Mouse (Mus musculus) embryonic facial prominence, embryonic 12.5 days (tissue): ENCODE data around the gene Tmem259. TPM values are rescaled to one million over a fixed set of nuclear protein-coding genes. Genes with fewer than 3 reads are reported as not detected.

Experiments used
- ATAC-seq: fragments of 200-750 bp; cut with Nextera tagmentation; 2 replicates; pipeline ENCODE4 v1.8.0; 2017; ENCODE audit not compliant: insufficient number of reproducible peaks, insufficient read depth, low FRiP score, low TSS enrichment
- H3K27ac ChIP-seq: fragments of 300-500 bp; sonication (generic); 2 replicates; pipeline ENCODE4 v1.5.1; 2016; ENCODE audit warnings: mild to moderate bottlenecking
- H3K27me3 ChIP-seq: fragments of 300-500 bp; sonication (generic); 2 replicates; pipeline ENCODE4 v1.6.1; 2016; ENCODE audit warnings: mild to moderate bottlenecking, moderate library complexity
- H3K36me3 ChIP-seq: fragments of 300-500 bp; sonication (generic); 2 replicates; pipeline ENCODE4 v1.6.1; 2016; ENCODE audit warnings: mild to moderate bottlenecking
- H3K4me1 ChIP-seq: fragments of 300-500 bp; sonication (generic); 2 replicates; pipeline ENCODE4 v1.6.1; 2016
- H3K4me2 ChIP-seq: fragments of 300-500 bp; sonication (generic); replicated peaks from 2 replicates; pipeline ENCODE4 v1.6.1; 2016; ENCODE audit warnings: mild to moderate bottlenecking, moderate library complexity
- H3K4me3 ChIP-seq: fragments of 300-500 bp; sonication (generic); 2 replicates; pipeline ENCODE4 v1.5.1; 2016; ENCODE audit warnings: mild to moderate bottlenecking
- H3K9ac ChIP-seq: fragments of 300-500 bp; sonication (generic); 2 replicates; pipeline ENCODE4 v1.6.1; 2016; ENCODE audit warnings: mild to moderate bottlenecking, moderate library complexity
- H3K9me3 ChIP-seq: fragments of 300-500 bp; sonication (generic); 2 replicates; pipeline ENCODE4 v1.6.1; 2016; ENCODE audit warnings: mild to moderate bottlenecking, moderate library complexity
- WGBS: fragments of 180-500 bp; shearing (Covaris S2); methylation state at CpG from one replicate; pipeline ENCODE4 v1.1.7; 2016; 5-methylcytosine and 5-hydroxymethylcytosine counted together
- polyA plus RNA-seq: library from polyadenylated mRNA; unstranded; fragments of >200 nt; fragmentation: Nextera tagmentation; extraction: Ambion mirVana; gene quantifications from 2 replicates; pipeline ENCODE4 v1.2.1, GENCODE M21; 2016

The Tmem259 gene
- polyA plus RNA-seq, 1 experiment from 2014 or later, result 24.3 TPM

GRCm38 (mm10) chr10:80022806-80023205, 38.7 kb upstream of the Tmem259 start:
- no peak overlapping the region for H3K4me3 ChIP-seq
- H3K4me2 ChIP-seq, result no peak overlapping the region
- peaks cover 19% of the 10 kb centered on the region for H3K4me1 ChIP-seq
- H3K9ac ChIP-seq, result no peak overlapping the region
- no peaks in the 10 kb centered on the region for H3K9me3 ChIP-seq
- H3K27me3 ChIP-seq, result peaks cover 9% of the 10 kb centered on the region
- H3K36me3 ChIP-seq, result no peaks in the 10 kb centered on the region
- WGBS, result 98% methylated on average over 8 of the region's 8 CpGs
- no peak for ATAC-seq
- no peak overlapping the region for H3K27ac ChIP-seq

GRCm38 (mm10) chr10:80022164-80022563, 38.0 kb upstream of the Tmem259 start:
- no peak overlapping the region for H3K27ac ChIP-seq
- 87% methylated on average over 12 of the region's 12 CpGs for WGBS
- no peak overlapping the region for H3K9ac ChIP-seq
- H3K9me3 ChIP-seq, result no peaks in the 10 kb centered on the region
- ATAC-seq, result no peak
- H3K4me3 ChIP-seq, result no peak overlapping the region
- peaks cover 11% of the 10 kb centered on the region for H3K27me3 ChIP-seq
- H3K36me3 ChIP-seq, result no peaks in the 10 kb centered on the region
- H3K4me1 ChIP-seq, result peaks cover 19% of the 10 kb centered on the region
- no peak overlapping the region for H3K4me2 ChIP-seq

GRCm38 (mm10) chr10:80021320-80021641, 37.2 kb upstream of the Tmem259 start:
- ATAC-seq, result no peak
- Histone ChIP-seq H3K4me1 (peaks cover 19% of the 10 kb centered on the region), H3K36me3 (no peaks in the 10 kb centered on the region), H3K9ac (no peak overlapping the region), H3K4me2 (no peak overlapping the region), H3K4me3 (no peak overlapping the region), H3K9me3 (no peaks in the 10 kb centered on the region), H3K27me3 (peaks cover 18% of the 10 kb centered on the region), H3K27ac (no peak overlapping the region)
- WGBS, result 90% methylated on average over 13 of the region's 13 CpGs

- Histone ChIP-seq H3K27ac (no peak overlapping the region), H3K4me2 (peak overlapping the region; percentile 28; the same call in 1 of the 2 replicates), H3K9me3 (no peaks in the 10 kb centered on the region), H3K36me3 (no peaks in the 10 kb centered on the region), H3K4me1 (peaks cover 19% of the 10 kb centered on the region), H3K27me3 (peaks cover 23% of the 10 kb centered on the region), H3K9ac (no peak overlapping the region), H3K4me3 (0 out of 2 replicates have a peak overlapping the region, but pooled peaks have one; percentile 8)
- WGBS, result 84% methylated on average over 18 of the region's 18 CpGs
- ATAC-seq, result no peak
Measured at GRCm38 (mm10) chr10:80020603-80021319, 36.6 kb upstream of the Tmem259 start.

GRCm38 (mm10) chr10:80020191-80020590, 36.1 kb upstream of the Tmem259 start:
- Histone ChIP-seq H3K4me2 (peak overlapping the region; percentile 28), H3K27ac (no peak overlapping the region), H3K4me3 (peak overlapping the region; percentile 8), H3K36me3 (no peaks in the 10 kb centered on the region), H3K9me3 (no peaks in the 10 kb centered on the region), H3K9ac (peak overlapping the region; percentile 15), H3K4me1 (peaks cover 19% of the 10 kb centered on the region), H3K27me3 (peaks cover 29% of the 10 kb centered on the region)
- no peak for ATAC-seq
- 20% methylated on average over 11 of the region's 11 CpGs for WGBS

- H3K27me3 ChIP-seq, result peaks cover 35% of the 10 kb centered on the region
- 6% methylated on average over 20 of the region's 20 CpGs for WGBS
- H3K4me1 ChIP-seq, result peaks cover 19% of the 10 kb centered on the region
- H3K9me3 ChIP-seq, result no peaks in the 10 kb centered on the region
- peak overlapping the region; percentile 8 for H3K4me3 ChIP-seq
- ATAC-seq, result peak; percentile 45
- peak overlapping the region; percentile 28 for H3K4me2 ChIP-seq
- peak overlapping the region; percentile 15 for H3K9ac ChIP-seq
- no peaks in the 10 kb centered on the region for H3K36me3 ChIP-seq
- no peak overlapping the region for H3K27ac ChIP-seq
Measured at GRCm38 (mm10) chr10:80019471-80020131, 35.5 kb upstream of the Tmem259 start.

- H3K27me3 ChIP-seq, result peaks cover 43% of the 10 kb centered on the region
- H3K9ac ChIP-seq, result peak overlapping the region; percentile 17; the same call in 1 of the 2 replicates
- 6% methylated on average over 10 of the region's 15 CpGs for WGBS
- H3K4me3 ChIP-seq, result no peak overlapping the region
- H3K36me3 ChIP-seq, result no peaks in the 10 kb centered on the region
- peak overlapping the region; percentile 28 for H3K4me2 ChIP-seq
- H3K4me1 ChIP-seq, result peaks cover 19% of the 10 kb centered on the region
- 0 out of 2 replicates have a peak, but pooled peaks have one; percentile 8 for ATAC-seq
- H3K9me3 ChIP-seq, result no peaks in the 10 kb centered on the region
- no peak overlapping the region for H3K27ac ChIP-seq
Measured at GRCm38 (mm10) chr10:80018739-80019297, 34.7 kb upstream of the Tmem259 start.

- Histone ChIP-seq H3K4me1 (peaks cover 19% of the 10 kb centered on the region), H3K4me2 (no peak overlapping the region), H3K9me3 (no peaks in the 10 kb centered on the region), H3K27me3 (peaks cover 53% of the 10 kb centered on the region), H3K9ac (no peak overlapping the region), H3K36me3 (no peaks in the 10 kb centered on the region), H3K27ac (no peak overlapping the region), H3K4me3 (no peak overlapping the region)
- ATAC-seq, result no peak
- WGBS, result 83% methylated on average over 14 of the region's 14 CpGs
Measured at GRCm38 (mm10) chr10:80017771-80018170, 33.6 kb upstream of the Tmem259 start.

GRCm38 (mm10) chr10:80017361-80017760, 33.2 kb upstream of the Tmem259 start:
- H3K27me3 ChIP-seq, result peaks cover 56% of the 10 kb centered on the region
- H3K9ac ChIP-seq, result no peak overlapping the region
- no peaks in the 10 kb centered on the region for H3K36me3 ChIP-seq
- WGBS, result 81% methylated on average over 3 of the region's 3 CpGs
- H3K4me3 ChIP-seq, result no peak overlapping the region
- no peaks in the 10 kb centered on the region for H3K9me3 ChIP-seq
- H3K27ac ChIP-seq, result no peak overlapping the region
- H3K4me2 ChIP-seq, result no peak overlapping the region
- ATAC-seq, result no peak
- peaks cover 19% of the 10 kb centered on the region for H3K4me1 ChIP-seq

- Histone ChIP-seq H3K9me3 (no peaks in the 10 kb centered on the region), H3K36me3 (peaks cover 1% of the 10 kb centered on the region; the same call in 1 of the 2 replicates), H3K27me3 (peaks cover 60% of the 10 kb centered on the region), H3K27ac (no peak overlapping the region), H3K4me2 (no peak overlapping the region), H3K4me1 (peaks cover 19% of the 10 kb centered on the region), H3K9ac (no peak overlapping the region), H3K4me3 (no peak overlapping the region)
- ATAC-seq, result no peak
- 90% methylated on average over 10 of the region's 10 CpGs for WGBS
Measured at GRCm38 (mm10) chr10:80016931-80017330, 32.8 kb upstream of the Tmem259 start.

- H3K4me1 ChIP-seq, result peaks cover 19% of the 10 kb centered on the region
- H3K9ac ChIP-seq, result no peak within 1 kb of the TSS
- no peaks in the 10 kb centered on the region for H3K9me3 ChIP-seq
- WGBS, result 68% methylated on average over 11 of the region's 11 CpGs
- H3K4me2 ChIP-seq, result no peak within 1 kb of the TSS
- H3K4me3 ChIP-seq, result no peak within 1 kb of the TSS
- peaks cover 3% of the 10 kb centered on the region; the same call in 1 of the 2 replicates for H3K36me3 ChIP-seq
- no peak within 1 kb of the TSS for H3K27ac ChIP-seq
- H3K27me3 ChIP-seq, result peaks cover 65% of the 10 kb centered on the region
- no peak for ATAC-seq
Measured at GRCm38 (mm10) chr10:80016511-80016910, 32.4 kb upstream of the Tmem259 start, which contains the start of gene Arhgap45. Arhgap45 (plus strand) TSS chr10:80016653.

GRCm38 (mm10) chr10:80015583-80015982, 31.5 kb upstream of the Tmem259 start:
- WGBS, result 84% methylated on average over 10 of the region's 10 CpGs
- peaks cover 7% of the 10 kb centered on the region for H3K9me3 ChIP-seq
- ATAC-seq, result no peak
- H3K9ac ChIP-seq, result no peak overlapping the region
- peaks cover 17% of the 10 kb centered on the region for H3K4me1 ChIP-seq
- H3K27me3 ChIP-seq, result peaks cover 69% of the 10 kb centered on the region
- H3K4me2 ChIP-seq, result no peak overlapping the region
- H3K4me3 ChIP-seq, result no peak overlapping the region
- H3K27ac ChIP-seq, result no peak overlapping the region
- H3K36me3 ChIP-seq, result peaks cover 3% of the 10 kb centered on the region; the same call in 1 of the 2 replicates
